Mouse (Mus musculus) embryo, embryonic 10 days (tissue): ENCODE measurements at regions not wholly inside any gene's neighbourhood (a gene's known extent, or its start where the extent isn't known, plus 50 kb on each side); places are given as distances from the start of the nearest gene placed in this dataset.
A peak's percentile ranks its signal among the peaks of the same experiment; 100 is the strongest.

Source experiments
- DNase-seq: peaks from one replicate; pipeline ENCODE4 v3.0.0-alpha.2; 2015; ENCODE audit warnings: low spot score

DNA sequence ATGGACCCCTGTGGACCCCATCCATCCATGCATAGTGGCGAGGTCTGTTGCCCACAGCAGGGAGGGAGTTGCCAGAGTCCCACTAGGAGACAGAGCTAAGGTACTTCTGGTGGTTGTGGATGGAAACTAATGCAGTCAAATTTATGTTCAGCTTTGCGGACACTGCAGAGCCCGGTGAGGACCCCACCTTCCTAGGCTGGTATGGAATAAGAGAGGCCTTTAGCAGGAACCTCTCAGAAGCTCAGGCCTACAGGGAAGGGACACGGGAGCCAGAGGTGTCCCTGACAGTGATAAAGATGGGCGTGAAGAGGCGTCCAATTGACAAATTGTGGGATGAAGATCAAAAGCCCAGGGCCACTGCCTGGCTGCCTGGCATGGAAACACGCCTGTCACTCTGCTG, 100.8 kb upstream of the Irx4 start:
- DNase-seq: no peak

GRCm38 (mm10) chr13:73159865-73160264, 100.4 kb upstream of the Irx4 start:
- DNase-seq: peak; percentile 17

DNA sequence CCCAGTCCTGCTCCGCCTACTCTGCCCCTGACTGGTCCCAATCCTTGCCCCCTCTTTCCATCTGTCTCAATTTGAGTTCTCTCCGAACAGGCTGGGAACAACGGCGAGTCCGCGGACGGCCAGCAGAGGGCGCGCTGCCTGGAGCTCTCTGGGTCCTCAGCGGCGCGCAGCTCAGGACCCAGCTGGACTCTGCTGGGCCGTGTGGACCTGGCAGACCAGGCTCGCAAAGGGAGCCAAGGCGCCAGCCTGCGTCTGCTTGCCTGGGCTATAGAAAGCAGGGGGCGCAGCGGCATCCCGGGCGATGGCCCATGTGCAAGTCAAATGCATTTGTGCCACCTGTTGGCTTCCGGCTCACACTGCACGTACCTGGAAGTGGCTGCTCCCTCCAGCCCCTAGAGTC, 100.0 kb upstream of the Irx4 start:
- peak; percentile 92 for DNase-seq

DNA sequence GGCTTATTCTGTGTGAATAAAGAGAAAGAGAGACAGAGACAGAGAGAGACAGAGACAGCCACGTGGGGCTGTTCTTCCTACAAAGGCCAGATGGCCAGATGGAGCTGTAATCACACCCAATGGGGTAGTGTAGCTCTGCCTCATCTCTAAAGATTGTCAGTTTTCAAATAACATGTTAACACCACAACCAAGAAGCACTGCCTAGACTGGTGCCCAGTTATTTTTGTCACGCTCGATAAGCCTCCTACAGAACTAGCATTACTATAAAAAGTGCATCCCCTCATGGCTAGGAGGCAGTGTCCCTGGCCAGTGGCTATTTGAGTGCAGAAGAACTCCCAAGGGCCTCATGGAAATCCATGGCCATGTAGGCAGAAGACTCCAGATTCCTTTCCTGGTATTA, 90.0 kb upstream of the Irx4 start:
- no peak for DNase-seq

DNA sequence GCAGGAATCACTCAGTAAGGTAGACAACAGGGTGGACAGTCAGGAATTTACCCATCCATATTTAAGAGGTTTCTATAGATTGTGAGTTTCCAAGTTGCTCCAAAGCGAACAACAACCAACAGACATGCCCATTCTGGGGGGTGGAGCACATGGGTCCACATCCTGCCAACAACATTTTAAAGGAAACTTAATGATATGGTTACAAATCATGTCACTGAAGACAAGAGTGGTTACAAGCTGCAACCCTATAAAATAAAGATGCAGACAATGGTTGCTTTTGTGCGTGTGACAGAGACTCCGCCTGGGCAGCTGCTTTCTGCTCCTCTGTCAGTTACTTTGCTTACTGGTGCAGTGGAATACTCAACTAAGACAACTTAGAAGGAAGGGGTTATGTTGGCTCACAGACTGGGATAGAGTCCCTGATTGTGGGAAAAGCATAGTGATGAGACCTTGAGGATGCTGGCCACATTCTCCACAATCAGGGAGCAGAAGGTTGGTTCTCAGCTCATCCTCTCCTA, 52.3 kb upstream of the Irx4 start:
- DNase-seq: no peak
